Mouse (Mus musculus) liver, adult (tissue): ENCODE results near the gene Gm9887.

Source experiments
- GATA4 ChIP-seq: IDR thresholded peaks from 2 replicates; pipeline ENCODE4 v1.6.1; 2014; ENCODE audit warnings: mild to moderate bottlenecking, low read length; ENCODE audit not compliant: insufficient replicate concordance

Gene Gm9887

DNA sequence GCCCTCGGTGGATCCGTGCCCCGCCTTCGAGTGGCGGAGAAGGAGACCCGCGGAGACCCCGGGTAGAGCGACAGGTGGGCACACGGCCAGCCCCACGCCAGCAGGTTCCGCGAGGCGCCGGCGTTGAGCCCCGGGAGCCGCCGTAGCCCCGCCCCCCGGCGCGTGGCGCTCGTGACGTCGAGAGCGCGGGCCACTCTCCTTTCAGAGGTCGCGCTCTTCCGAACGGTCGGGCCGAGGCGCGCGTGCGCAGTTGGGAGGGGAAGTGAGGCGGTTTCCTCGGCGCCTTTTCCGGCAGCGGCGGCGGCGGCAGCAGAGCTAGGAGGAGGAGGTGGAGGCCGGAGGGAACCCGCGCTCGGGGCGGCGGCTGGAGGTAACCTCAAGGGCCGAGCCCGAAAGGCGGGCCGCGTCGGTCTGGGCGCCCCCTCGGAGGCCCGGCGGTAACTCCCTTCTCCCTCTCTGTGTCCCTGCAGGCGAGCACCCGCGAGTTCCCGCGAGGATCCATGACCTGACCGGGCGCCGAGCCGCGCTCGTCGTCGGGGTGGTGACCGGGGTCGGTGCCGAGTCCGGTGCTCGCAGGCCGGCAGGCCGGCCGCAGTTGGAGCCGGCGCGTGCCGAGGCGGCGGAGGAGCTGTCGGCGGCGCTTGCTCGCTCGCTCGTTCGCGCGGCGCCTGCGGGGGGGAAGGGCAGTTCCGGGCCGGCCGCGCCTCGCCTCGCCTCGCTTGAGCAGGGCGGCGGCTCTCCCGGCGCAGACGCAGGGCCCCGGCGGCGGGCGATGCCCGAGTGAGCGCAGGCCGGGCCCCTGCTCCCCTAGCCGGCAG is at the start of gene Gm9887, which contains the start of gene Arf6:
Gm9887 (minus strand) TSS at position 605 of the 818 bp plus-strand sequence.
Arf6 (plus strand) TSS at position 297 of the 818 bp plus-strand sequence.
- TF ChIP-seq GATA4 = no peak

DNA sequence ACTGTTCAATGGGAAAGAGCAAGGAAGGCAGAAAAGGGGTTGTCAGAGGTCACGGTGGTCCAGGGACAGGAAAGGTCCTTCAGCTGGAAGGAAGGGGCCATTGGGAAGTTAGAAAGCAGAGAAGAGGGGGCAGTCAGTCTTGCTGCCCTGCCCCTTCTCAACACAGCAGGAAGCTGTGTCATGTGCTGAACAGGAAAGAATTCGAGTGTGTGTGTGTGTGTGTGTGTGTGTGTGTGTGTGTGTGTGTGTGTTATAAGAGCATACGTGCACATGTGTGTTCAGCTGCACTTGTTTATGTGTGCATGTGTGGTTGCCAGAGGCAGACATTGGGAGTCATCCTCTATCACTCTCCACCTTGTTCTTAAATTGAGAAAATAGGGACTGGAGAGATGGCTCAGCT is 48.5 kb upstream of the Gm9887 start:
- TF ChIP-seq GATA4 = no peak

DNA sequence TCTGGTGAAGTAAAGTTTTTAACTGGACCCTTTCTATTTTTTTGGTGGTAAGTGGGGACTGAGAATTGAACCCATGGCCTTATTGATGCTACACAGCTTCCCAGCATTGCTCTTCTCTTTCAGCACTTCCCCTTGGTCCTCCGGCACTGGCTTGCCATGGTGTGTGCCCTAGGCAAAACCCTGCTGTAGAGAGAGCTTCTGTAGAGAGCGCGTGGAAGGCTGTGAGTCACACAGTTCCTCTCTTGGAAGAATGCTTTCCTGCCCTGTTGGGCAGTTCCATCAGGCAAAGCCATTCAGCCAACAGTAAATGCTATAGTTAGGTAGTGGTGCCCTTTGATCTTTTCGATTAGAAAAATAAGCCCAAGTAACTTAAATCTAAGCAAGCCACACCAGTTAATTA is 47.3 kb upstream of the Gm9887 start:
- TF ChIP-seq GATA4 = no peak

DNA sequence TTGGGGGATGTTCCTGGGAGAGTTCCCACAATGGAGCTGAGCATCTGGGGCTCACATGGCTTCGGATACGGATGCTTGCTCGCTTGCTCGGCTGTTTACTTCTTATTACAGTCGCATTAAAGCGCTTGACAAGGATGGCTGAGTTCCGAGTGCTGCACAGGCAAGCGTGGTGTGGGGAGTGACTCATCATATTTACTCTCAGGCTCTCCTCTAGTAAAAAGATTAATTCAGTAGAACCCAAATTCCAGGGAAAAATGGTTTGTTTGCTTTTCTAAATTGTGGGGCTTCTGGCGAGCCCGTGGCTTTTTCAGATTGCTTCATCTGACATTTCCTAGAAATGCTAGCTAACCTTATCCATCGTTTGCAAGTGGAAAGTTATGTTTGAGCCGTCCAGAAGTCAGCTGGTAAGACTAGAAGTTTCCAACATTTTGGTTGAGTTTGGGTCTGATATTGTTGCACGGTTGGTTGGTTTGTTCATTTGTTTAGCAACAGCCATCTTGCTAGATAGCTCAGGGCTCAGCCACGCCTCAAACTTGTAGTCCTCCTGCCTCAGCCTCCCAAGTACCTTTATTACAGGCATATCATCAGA is 46.9 kb upstream of the Gm9887 start:
- no peak for TF ChIP-seq GATA4

DNA sequence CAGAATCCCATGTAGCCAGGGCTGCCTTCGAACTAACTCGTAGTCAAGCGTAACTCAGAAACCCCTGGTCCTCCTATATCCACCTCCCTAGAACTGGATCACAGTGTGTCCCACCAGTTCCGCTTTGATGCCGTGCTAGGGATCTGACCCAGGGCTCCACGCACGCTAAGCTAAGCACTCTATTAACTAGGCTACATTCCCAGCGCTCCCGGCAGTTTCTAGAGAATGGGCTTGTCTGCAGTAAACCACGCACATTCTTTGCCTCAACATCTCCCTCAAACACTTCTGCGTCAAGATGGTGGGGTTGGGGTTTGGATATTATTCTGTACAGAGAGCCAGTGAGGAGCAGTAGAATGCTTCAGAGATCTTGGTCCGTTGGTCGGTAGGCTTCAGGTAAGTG is 46.3 kb upstream of the Gm9887 start:
- no peak for TF ChIP-seq GATA4

DNA sequence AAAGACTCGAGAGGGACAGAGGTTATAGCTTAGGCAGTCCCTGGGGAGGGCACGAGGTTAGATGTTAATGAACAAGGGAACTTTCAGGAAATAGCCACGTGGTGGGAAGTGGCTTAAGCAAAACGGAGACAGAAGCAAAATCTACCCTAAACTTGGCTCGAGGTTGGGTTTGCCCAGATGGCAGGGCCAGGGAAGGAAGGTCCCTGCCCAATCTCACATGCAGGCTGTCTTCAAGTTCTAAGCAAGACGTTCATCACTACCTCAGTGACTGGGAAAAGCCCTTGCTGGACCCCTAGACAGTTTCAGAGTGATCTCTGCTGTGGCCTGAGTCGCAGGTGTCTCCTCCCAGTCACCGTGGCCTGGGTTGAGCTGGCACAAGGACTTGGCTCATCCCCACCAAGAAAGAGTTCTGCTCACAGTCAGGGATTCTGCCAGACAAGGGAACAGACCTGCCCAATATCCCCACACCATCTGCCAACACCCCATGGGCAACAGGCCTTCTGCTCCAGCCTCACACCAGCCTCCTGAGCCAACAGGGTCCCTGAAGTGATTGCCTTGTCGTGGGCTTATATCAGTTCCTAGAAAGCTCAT is 45.5 kb upstream of the Gm9887 start:
- no peak for TF ChIP-seq GATA4

DNA sequence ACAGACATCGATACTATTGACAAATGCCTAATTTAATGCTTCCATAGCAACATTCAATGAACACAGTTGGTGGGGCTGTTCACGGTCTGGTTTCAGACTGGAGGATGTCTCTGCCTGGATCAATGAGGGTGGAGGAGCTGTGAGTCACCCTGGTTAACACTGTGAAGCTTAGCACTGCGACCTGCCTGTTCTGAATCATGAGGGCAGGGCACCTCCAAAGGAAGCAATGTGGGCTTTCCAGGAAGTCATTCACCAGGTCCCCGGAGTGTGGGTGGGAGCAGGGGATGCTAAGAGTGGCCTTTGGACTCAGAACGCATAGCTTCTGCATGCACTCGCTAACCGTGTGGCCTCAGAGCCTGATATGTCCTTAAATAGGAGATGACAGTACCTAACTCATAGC is 44.5 kb upstream of the Gm9887 start:
- no peak for TF ChIP-seq GATA4

DNA sequence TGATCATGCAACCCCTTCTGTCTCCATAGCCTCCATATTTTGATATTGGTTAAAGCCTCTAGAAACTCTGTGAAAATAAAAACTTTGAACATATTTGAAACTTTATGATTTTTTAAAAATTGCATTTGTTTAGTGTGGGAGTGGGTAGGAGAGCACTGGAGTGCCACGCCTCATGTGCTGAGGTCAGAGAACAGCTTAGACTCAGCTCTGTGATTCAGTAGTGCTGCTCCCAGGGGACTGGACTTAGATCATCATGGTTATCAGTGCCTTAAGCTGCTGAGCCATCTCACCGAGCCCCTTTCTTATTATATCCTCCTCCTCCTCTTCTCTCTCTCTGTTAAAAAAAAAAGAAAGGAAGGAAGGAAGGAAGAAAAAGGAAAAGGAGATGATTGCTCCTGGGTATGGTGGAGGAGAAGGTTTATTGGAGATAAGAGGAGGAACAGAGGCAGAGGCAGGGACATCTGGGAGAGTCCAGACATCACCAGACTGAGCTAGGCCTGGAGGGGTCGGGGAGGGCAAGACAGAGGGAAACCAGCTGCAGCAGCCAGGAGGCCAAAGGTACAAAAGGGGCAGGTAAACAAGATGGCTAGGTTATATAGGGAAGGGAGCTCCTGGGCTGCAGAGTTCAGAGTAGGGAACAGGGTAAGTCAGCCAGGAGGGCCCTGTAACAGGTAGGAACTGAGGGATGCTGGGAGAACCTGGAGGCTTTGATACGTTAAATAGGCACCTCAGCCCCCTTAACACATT is 42.7 kb upstream of the Gm9887 start:
- TF ChIP-seq GATA4 = no peak

DNA sequence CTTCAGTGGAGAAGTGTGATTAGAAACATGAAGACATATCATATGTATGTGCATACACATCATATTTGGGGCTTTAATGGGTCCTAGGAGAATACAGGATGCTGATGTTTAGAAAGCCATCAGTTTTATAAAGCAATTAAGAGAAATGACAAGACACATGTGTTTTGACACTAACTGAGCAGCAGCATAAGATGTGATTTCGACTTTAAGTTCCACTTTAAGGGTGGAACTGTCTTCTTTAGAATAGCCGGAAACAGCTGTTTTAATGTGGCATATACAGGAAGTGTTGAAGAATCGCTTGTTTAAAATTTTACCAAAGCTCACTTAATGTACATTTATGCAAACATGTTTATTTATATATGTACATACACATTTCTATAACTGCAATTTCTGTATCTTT is 41.0 kb upstream of the Gm9887 start:
- TF ChIP-seq GATA4 = no peak

DNA sequence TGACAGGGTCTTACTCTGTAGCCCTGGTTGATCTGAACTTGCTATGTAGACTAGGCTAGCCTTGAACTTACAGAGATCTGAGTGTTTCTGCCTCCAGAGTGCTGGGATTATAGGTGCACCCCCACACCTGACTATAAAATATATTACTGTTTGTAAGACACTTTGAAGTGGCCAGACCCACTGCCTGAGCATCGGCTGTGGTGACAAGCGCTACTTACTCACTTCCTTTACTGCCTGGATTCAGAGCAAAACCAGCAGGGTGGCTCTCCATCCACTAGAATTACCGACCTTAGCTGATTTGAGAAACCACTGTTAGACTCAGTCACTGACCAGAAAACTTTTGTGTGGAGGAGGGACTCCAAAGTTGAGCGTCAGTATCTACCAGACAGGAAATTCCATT is 39.7 kb upstream of the Gm9887 start:
- no peak for TF ChIP-seq GATA4

DNA sequence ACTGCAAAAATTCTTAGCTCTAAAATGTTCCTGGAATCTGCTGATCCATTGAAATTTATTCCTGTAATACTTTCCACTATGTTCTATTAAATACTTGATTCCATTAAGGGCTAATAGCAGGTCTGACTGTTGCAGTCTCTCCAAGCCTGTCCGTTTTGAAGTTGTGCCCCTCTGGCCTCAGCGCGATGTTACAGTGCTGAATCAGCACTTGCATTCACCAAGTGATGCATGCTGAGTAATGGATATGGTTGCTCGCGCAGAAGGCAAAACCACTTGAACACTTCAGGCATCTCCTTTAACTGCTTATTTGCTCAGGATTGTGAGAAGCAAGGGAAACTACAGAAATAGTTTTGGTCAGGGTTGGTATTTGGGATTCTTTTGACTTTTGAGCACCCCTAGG is 38.5 kb upstream of the Gm9887 start:
- no peak for TF ChIP-seq GATA4

DNA sequence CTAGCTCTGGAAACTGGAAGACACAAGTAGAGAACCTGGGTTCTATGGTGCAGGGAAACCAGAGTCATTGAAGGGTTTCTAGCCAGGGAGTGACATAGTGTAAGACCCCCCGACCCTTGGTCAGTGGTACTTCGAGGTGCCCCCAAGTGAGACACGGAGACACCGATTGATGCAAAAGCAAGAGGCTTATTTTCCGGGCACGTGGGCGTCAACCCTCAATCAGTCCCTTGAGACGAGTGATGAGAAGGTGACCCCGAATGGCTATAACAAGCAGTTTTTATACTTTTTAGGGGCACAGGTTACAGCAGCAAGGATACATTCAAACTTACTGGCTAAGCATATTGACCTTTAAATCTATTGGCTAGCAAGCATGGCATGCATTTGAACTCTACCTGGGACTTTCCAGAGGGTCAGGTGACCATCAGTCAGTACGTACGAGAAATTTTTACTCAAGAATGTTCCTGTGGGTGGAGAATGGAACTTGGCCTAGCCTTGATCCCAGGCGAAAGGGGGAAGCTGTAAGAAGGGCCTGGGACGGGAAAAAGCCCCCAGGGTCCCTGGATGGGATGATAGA is 30.4 kb upstream of the Gm9887 start:
- no peak for TF ChIP-seq GATA4

DNA sequence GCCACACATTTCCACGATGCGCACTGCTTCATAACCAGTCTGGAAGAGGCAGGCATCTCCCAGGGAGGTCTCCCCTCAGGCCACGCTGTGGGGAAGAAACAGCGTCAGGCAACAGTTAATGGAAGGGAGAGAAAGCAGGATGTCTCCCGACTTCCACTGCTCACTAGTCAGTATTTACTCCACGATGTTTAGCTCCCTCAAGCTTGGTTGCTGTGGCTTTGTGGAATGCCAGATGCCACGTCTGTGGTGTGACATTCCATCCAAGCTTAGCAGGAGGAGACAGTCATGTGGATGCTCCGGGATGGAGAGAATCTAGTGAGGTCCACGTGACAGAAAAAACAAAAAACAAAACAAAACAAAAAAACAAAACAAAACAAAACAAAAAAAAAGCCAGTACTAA is 29.8 kb upstream of the Gm9887 start:
- no peak for TF ChIP-seq GATA4

DNA sequence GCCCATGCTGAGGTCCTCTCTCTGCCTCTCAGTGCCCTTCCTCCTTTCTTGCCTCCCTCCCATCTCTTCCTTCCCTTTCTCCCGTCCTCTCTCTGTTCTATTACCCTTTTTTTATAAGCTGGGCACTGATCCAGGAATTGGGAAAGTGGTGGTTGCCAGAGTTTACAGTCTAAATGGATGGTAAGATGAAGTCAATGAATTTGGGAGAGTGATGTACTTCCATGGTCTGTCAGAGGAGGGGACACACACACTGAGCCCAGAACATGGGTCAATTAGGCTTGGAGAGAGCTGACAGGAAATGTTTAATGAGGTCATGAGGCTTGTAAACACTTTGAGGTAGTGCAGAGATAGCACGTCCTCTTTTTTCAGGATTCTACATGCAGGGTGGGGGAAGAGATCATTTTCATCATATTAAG is 28.6 kb upstream of the Gm9887 start:
- TF ChIP-seq GATA4 = no peak

DNA sequence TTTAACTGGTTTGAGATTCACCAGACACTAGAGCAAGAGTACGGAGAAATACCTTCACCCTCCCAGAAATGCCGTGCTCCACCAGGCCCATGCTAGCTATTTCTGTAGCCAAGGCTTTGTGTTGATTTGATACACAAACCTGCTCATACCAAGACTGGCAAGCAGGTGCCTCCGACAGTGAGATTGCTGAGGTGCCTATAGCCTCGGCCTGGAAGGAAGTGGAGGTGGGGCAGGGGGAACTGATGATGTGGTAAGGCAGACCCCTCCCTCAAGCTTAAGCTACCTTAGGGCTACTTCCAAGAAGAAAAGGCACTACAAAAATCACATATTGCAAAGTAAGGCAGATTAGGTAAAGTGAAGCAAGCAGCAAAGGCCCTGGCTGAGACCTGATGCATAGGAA is 28.1 kb upstream of the Gm9887 start:
- TF ChIP-seq GATA4 = no peak
